Mouse (Mus musculus) layer of hippocampus, postnatal 10 days (tissue): ENCODE measurements at regions not wholly inside any gene's neighbourhood (a gene's known extent, or its start where the extent isn't known, plus 50 kb on each side); places are given as distances from the start of the nearest gene placed in this dataset.

Experiments
- DNase-seq, 2 experiments: peaks; one replicate each; pipeline ENCODE4 v3.0.0; 2021; ENCODE audit warnings: low spot score in 2 of 2

GRCm38 (mm10) chr17:27322891-27323509, 118.7 kb upstream of the Lemd2 start:
- no peak for DNase-seq

GRCm38 (mm10) chr17:27318969-27319695, 114.9 kb upstream of the Lemd2 start:
- DNase-seq = no peak

DNA sequence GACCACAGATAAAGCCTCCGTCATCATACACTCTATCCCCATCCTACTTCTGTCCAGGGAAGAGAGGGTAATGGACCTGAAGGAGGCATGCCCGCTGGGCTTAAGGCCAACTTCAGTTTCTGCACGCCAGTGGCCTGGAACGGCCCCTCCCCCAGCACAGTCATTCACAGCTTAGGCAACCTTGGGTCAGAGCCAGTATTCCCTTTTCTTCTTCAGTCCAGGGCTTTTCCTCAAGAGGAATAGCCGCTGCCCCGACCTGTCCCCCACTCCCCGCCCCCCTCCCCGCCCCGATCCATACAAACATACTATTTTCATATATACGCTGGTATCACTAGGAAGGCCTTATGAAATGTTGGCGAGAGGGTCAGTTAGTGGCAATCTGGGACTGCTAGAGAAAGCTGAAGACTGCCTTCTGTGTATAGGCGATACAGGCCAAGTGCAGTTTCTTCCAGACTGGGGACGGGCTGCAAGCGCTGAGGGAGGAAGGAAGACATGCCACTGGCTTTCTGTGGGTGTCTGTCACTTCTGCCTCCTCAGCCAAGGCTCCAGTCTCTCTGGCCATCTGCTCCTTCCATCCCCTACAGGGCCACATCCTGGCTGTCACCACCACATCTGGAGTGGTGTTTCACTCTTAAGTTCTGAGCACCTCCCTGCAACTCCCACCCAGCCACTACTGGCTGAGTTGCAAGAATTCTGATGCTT, 113.5 kb upstream of the Lemd2 start:
- DNase-seq = peak; percentile 68 to 81

GRCm38 (mm10) chr17:27316711-27317575, 112.7 kb upstream of the Lemd2 start:
- DNase-seq = no peak

DNA sequence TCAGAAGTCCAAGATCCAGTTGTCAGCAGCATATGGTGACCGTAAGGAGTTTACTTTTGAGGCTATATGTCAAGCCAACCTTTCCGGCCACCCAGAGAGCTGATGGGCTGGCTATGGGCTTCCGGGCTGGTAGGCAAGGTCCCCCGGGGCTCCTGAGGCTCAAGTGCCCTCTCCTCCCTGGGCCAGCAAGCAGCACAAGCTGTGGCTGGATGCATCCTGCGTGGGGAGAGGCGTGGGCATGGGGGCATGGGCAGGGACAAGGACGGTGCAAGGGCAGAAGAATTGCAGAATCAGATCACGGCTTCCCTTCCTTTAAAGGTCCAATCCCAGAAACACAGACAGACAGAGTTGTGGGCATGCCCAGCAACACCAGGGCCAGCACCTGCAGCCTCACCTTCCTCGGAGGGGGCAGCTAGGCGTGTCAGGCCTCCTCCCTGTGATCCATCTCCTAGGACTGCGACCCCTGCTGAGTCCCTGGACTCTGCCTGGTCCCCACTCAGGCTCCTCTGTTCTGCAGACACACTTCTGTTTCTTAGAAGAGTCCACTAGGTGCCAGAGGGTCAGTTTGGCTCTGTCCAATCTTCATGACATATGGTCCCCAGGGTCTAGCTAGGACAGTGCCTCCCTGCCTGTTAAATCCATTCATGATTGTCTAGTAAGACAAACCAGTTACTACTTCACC, 111.8 kb upstream of the Lemd2 start:
- DNase-seq = no peak

- no peak for DNase-seq
Measured at GRCm38 (mm10) chr17:27315428-27315827, 111.2 kb upstream of the Lemd2 start.

DNA sequence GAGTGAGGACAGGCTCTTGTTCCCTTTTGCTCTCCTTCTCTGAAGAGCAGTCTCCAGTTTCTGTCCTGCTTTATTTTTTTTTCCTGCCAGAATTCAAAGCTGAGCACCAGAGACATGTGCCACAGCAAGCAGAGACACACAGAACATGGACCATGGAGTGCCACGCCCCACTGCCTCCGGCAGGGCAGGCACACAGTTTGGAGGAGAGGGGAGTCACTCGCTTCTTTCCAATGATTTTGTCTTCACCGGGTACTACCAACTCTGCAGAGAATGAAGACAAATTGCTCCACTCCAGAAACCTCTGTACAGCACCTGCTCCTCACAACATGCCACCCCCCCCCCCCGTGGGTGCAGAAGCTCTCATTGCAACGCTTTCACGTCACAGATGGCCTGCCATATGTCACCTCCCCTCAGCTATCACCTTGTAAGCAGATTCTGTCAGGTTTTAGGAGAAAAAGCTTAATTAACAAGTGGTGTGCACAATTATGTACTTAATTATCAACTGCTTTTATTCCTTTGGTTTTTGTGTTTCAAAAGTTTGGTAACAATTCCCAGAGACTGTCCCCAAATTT, 110.6 kb upstream of the Lemd2 start:
- DNase-seq = no peak

DNA sequence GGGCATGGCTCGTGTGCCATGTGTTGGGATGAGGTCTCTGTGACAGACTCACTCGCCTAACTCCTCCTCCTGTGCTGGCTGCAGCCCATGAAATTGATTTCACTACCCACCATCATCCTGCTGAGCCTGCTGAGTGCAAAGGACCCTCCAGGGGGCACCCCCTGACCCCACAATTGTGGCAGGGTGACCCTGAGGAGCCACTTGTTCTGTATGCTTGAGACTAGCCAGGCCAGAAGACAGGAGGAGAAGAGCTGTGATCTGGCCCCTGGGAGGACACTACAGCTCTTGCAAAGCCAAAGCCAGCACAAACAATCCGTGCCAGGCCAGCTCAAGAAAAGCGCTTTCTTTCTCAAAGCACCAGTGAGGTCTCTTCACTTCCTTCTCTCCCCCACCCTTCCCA, 104.7 kb upstream of the Lemd2 start:
- no peak for DNase-seq

DNA sequence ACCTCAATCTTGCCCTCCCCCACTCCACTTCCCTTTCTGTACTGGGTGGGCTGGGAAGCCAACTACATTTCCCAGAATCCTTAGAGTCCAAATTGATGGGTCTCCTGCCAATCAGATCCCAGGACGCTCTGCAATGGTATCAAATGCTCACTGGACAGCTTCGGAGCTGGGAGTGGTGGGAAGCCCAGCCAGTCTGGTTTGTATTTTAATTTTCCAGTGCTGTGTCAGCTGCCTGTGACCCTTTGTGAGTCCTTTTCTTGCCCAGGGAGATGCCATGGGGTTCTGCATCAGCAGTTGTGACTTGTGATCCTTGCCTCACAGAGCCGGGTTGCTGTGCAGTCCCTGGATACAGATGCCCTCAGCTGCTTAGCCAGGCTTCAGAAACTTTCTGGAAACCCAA, 100.6 kb upstream of the Lemd2 start:
- no peak for DNase-seq

GRCm38 (mm10) chr17:27303633-27304479, 99.6 kb upstream of the Lemd2 start:
- DNase-seq = peak; percentile 74 to 76

DNA sequence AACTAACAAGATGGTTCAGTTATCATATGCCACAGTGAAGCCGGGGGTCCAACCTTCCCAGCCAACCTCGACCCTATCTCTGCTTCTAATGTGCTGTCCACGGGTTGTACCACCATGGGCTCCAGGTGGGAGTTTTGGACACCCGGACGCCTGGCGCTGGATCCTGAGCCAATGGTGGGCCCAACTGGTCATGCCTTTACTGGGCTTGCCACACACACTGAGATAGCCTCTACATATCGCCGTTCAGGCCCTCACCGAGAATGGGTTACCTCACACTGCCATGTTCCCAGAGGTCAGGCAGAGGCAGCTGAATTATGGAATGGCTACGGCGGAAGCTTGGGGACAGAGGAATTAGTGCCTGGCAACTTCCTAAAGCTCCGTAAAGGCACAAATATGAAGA, 98.8 kb upstream of the Lemd2 start:
- no peak for DNase-seq

GRCm38 (mm10) chr17:27301376-27301775, 97.1 kb upstream of the Lemd2 start:
- no peak for DNase-seq

GRCm38 (mm10) chr17:27299297-27299696, 95.0 kb upstream of the Lemd2 start:
- DNase-seq = no peak

GRCm38 (mm10) chr17:27298351-27298750, 94.1 kb upstream of the Lemd2 start:
- no peak for DNase-seq

GRCm38 (mm10) chr17:27296156-27296555, 91.9 kb upstream of the Lemd2 start:
- DNase-seq = no peak

- DNase-seq = no peak
Measured at GRCm38 (mm10) chr17:27294208-27294604, 89.9 kb upstream of the Lemd2 start.

- peak in 1 of 2 experiments; percentile 48 for DNase-seq
Measured at GRCm38 (mm10) chr17:27293586-27294207, 89.4 kb upstream of the Lemd2 start.

DNA sequence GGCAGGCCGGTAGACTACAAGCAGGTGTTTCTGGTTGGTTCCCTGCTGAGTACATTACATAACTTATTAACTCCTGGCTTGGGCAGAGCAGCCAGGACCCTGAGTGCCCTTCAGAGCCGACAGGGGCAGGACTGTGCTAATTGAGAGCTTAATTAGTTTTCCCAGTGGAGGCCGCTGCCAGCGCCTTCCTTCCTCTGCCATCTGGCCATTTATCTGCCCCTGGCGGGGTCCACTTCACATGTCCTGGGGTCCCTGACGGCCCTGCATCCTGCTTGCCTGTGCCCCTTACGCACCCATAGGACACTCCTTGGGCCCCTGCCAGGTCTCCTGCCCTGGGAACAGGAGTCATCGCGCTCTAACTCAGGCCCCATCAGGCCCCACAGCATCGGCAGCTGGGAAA, 87.4 kb upstream of the Lemd2 start:
- DNase-seq = peak; percentile 56 to 61

GRCm38 (mm10) chr17:27291176-27291575, 86.9 kb upstream of the Lemd2 start:
- DNase-seq = no peak
